ENCODE assay signal across 9 mouse cellular contexts in genomic region chr7:30859635-30860402, GRCm38 (mm10). TPM values are rescaled to one million over a fixed set of nuclear protein-coding genes. Genes with fewer than 3 reads are reported as not detected.
DNase-seq lines count a peak whose midpoint lies in the region; ATAC-seq lines count a peak whose summit lies in the region.
"Had no signal": no experiment of that assay in that cellular context is flagged by ENCODE, and none has a peak within 500 bp of the region (broad histone marks: within the 10 kb centered on the region; RNA-seq: fewer than 3 reads in every experiment).

No protein-coding gene starts in this region.

- H3K36me3 ChIP-seq in heart, embryonic 12.5 days = no peaks in the 10 kb centered on the region
- no peaks in the 10 kb centered on the region for H3K36me3 ChIP-seq in liver, embryonic 12.5 days

- H3K27ac ChIP-seq in heart, embryonic 12.5 days (ENCODE audit: poor library complexity, severe bottlenecking) = no peak overlapping the region
- H3K27ac ChIP-seq in liver, embryonic 12.5 days = no peak overlapping the region

- peak; percentile 47; the same call in 1 of the 2 replicates for ATAC-seq in heart, embryonic 12.5 days (ENCODE audit: insufficient number of reproducible peaks, low FRiP score)
- peak; percentile 52 for ATAC-seq in liver, embryonic 12.5 days

- H3K4me1 ChIP-seq in heart, embryonic 12.5 days (replicated peaks) = peaks cover 18% of the 10 kb centered on the region
- H3K4me1 ChIP-seq in liver, embryonic 12.5 days = peaks cover 14% of the 10 kb centered on the region

- peaks cover 55% of the 10 kb centered on the region for H3K27me3 ChIP-seq in heart, embryonic 12.5 days (replicated peaks)
- no peaks in the 10 kb centered on the region; the same call in 1 of the 2 replicates for H3K27me3 ChIP-seq in liver, embryonic 12.5 days (replicated peaks)

- peak overlapping the region; percentile 19; the same call in 1 of the 2 replicates for H3K4me3 ChIP-seq in heart, embryonic 12.5 days
- H3K4me3 ChIP-seq in liver, embryonic 12.5 days = peak overlapping the region; percentile 19; the same call in 1 of the 2 replicates

- H3K9ac ChIP-seq in heart, embryonic 12.5 days = 0 out of 2 replicates have a peak overlapping the region, but pooled peaks have one; percentile 20
- H3K9ac ChIP-seq in liver, embryonic 12.5 days = no peak overlapping the region

- 7% methylated on average over 15 of the region's 16 CpGs for WGBS in heart, embryonic 12.5 days
- 4% methylated on average over 14 of the region's 16 CpGs for WGBS in liver, embryonic 12.5 days (ENCODE audit: insufficient replicate concordance)

- H3K4me2 ChIP-seq in heart, embryonic 12.5 days = peak overlapping the region; percentile 60
- H3K4me2 ChIP-seq in liver, embryonic 12.5 days = peak overlapping the region; percentile 52

- DNase-seq in urinary bladder, postnatal 25 days (ENCODE audit: low spot score) = peak; percentile 26
- no peak for DNase-seq in urinary bladder, postnatal 10 days (ENCODE audit: low spot score)
- peak; percentile 49 to 71 for DNase-seq in cerebellum, postnatal 4 days (ENCODE audit: low spot score in 2 of 2)
- DNase-seq in kidney, postnatal 10 days = peak; percentile 72
- peak; percentile 72 for DNase-seq in neural tube, embryonic 10.5 days (ENCODE audit: extremely low spot score, low spot score)
- peak; percentile 35 to 47 for DNase-seq in thymus, postnatal 10 days (ENCODE audit: low spot score in 2 of 2)

- H3K9me3 ChIP-seq in heart, embryonic 12.5 days (replicated peaks) = no peaks in the 10 kb centered on the region
- H3K9me3 ChIP-seq in liver, embryonic 12.5 days (replicated peaks) = no peaks in the 10 kb centered on the region

RNA-seq across cellular contexts. Expression of gene Ffar1, which starts 1.5 kb away (rescaled TPM):
- not detected in 2 replicates for polyA plus RNA-seq in heart, embryonic 12.5 days (2016; fragmentation: Nextera tagmentation; extraction: Ambion mirVana)
- polyA plus RNA-seq in liver, embryonic 12.5 days (2016; fragmentation: Nextera tagmentation; extraction: Ambion mirVana) = not detected in 2 replicates

RNA-seq across cellular contexts. Expression of gene Ffar3, which starts 3.8 kb away (rescaled TPM):
- polyA plus RNA-seq in heart, embryonic 12.5 days (2016; fragmentation: Nextera tagmentation; extraction: Ambion mirVana) = not detected in 2 replicates
- polyA plus RNA-seq in liver, embryonic 12.5 days (2016; fragmentation: Nextera tagmentation; extraction: Ambion mirVana) = not detected in 2 replicates
- polyA plus RNA-seq: gonadal fat pad, adult 2 months had no signal

RNA-seq across cellular contexts. Expression of gene Cd22, which starts 20.3 kb away (rescaled TPM):
- polyA plus RNA-seq in heart, embryonic 12.5 days (2016; fragmentation: Nextera tagmentation; extraction: Ambion mirVana) = not detected in 2 replicates
- polyA plus RNA-seq in liver, embryonic 12.5 days (2016; fragmentation: Nextera tagmentation; extraction: Ambion mirVana) = 0.21 and 0.38 TPM in 2 replicates

RNA-seq across cellular contexts. Expression of gene Ffar2, which starts 36.2 kb away (rescaled TPM):
- not detected in 2 replicates for polyA plus RNA-seq in heart, embryonic 12.5 days (2016; fragmentation: Nextera tagmentation; extraction: Ambion mirVana)
- 0.21 and 0.53 TPM in 2 replicates for polyA plus RNA-seq in liver, embryonic 12.5 days (2016; fragmentation: Nextera tagmentation; extraction: Ambion mirVana)

RNA-seq across cellular contexts. Expression of gene Mag, which starts 54.9 kb away (rescaled TPM):
- polyA plus RNA-seq in heart, embryonic 12.5 days (2016; fragmentation: Nextera tagmentation; extraction: Ambion mirVana) = 0.18 TPM in 1 of 2 replicates, not detected in the other
- 0.13 and 0.20 TPM in 2 replicates for polyA plus RNA-seq in liver, embryonic 12.5 days (2016; fragmentation: Nextera tagmentation; extraction: Ambion mirVana)
